Mouse (Mus musculus): Measurements from ENCODE around the gene Rpia. TPM values are rescaled to one million over a fixed set of nuclear protein-coding genes. Genes with fewer than 3 reads are reported as not detected.

Rpia gene
- polyA plus RNA-seq, 1 experiment = not detected

DNA sequence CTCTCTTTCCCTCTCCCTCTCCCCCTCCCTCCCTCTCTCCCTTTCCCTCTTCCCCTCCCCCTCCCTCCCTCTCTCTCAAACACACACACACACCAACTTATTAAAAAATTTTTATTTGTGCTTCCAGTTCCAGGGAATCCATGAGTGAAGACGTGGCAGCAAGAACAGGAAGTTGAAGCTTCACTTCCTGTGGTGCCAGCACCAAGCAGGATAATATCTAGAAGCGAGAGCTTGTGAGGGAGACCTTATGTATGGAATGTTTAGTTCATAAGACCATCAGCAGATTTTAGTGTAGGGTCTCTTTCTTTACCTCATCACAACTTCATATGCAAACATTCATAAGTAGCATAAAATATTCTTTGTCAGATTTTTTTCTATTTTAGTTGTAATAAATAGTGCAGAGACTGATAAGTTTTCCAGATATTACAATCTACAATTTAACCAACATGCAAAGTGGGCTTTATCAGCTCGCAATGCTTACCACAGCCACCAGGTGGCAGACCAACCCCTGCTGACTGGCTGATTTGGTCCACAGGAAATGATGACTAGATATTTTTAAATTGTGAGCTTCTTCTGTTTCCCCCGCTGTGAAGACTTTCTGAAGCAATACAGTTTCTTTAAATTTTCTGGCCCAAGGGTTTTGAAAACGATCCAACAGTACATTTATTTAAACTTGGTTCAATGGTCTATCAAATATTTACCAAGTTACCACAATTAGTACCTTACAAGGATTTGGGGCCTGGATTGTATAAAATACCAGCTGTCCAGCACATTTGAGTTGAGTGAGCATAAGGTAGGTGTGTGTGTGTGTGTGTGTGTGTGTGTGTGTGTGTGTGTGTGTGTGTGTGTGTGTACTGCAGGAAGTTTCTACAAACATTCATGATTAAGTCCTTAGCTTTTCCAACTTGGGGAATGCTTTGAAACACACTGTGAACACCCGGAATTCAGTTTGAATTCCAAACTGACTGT is 19.8 kb upstream of the Rpia start:
- 19% methylated on average over 6 of the region's 6 CpGs for WGBS
- Histone ChIP-seq H3K4me3 (ENCODE audit: insufficient read depth, low read depth, low read length) (no peak overlapping the region), H3K4me1 (ENCODE audit: control insufficient read depth, insufficient read depth, low read length) (no peaks in the 10 kb centered on the region), H3K27ac (ENCODE audit: insufficient read depth, low read depth, low read length) (no peak overlapping the region)
- TF ChIP-seq POLR2A (IDR thresholded peaks at IDR 0.05; ENCODE audit: insufficient read depth, low read depth, low read length) (no peak), CTCF (IDR thresholded peaks at IDR 0.05; ENCODE audit: insufficient read depth, low read depth, low read length) (peak; percentile 33; the same call in 1 of the 2 replicates)

DNA sequence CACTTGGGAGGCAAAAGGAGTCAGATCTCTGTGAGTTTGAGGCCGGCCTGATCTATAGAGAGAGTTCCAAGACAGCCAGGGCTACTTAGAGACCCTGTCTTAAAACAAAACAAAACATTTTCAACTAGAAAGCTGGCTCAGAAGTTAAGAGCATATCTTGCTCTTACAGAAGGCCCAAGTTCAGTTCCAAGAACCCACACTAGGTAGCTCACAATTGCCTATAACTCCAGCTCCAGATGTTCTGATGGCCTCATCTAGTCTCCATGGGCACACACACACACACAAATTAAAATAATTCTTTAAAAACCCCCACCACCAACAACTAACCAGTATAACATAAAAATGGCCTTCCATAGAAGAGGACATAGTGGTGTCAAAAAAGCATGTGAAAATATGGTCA is 18.5 kb upstream of the Rpia start:
- TF ChIP-seq CTCF (IDR thresholded peaks at IDR 0.05; ENCODE audit: insufficient read depth, low read depth, low read length) (no peak), POLR2A (IDR thresholded peaks at IDR 0.05; ENCODE audit: insufficient read depth, low read depth, low read length) (no peak)
- Histone ChIP-seq H3K27ac (ENCODE audit: insufficient read depth, low read depth, low read length) (no peak overlapping the region), H3K4me1 (ENCODE audit: control insufficient read depth, insufficient read depth, low read length) (no peaks in the 10 kb centered on the region), H3K4me3 (ENCODE audit: insufficient read depth, low read depth, low read length) (no peak overlapping the region)
- 83% methylated on average over 1 of the region's 1 CpGs for WGBS

DNA sequence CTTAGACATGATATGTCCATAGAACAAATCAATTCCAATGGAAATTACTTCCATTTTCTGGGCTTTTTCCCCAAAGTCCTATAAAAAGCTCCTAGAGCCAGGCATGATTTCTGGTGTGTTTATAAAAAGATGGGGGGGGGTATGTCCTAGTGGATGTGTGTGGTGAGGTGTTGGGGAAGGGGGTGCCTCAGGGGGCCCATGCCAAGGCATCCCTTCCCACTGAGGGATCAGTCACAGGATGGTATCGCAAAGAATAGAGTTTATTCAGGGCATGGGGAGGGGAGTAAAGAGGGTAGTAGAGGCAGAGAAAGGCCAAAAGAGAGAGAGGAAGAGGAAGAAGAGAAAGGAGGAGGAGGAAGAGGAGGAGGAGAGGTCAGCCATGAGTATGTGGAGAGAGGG is 14.5 kb upstream of the Rpia start:
- Histone ChIP-seq H3K27ac (ENCODE audit: insufficient read depth, low read depth, low read length) (no peak overlapping the region), H3K4me3 (ENCODE audit: insufficient read depth, low read depth, low read length) (no peak overlapping the region), H3K4me1 (ENCODE audit: control insufficient read depth, insufficient read depth, low read length) (no peaks in the 10 kb centered on the region)
- TF ChIP-seq CTCF (IDR thresholded peaks at IDR 0.05; ENCODE audit: insufficient read depth, low read depth, low read length) (no peak), POLR2A (IDR thresholded peaks at IDR 0.05; ENCODE audit: insufficient read depth, low read depth, low read length) (no peak)
- WGBS = 43% methylated on average over 1 of the region's 1 CpGs

DNA sequence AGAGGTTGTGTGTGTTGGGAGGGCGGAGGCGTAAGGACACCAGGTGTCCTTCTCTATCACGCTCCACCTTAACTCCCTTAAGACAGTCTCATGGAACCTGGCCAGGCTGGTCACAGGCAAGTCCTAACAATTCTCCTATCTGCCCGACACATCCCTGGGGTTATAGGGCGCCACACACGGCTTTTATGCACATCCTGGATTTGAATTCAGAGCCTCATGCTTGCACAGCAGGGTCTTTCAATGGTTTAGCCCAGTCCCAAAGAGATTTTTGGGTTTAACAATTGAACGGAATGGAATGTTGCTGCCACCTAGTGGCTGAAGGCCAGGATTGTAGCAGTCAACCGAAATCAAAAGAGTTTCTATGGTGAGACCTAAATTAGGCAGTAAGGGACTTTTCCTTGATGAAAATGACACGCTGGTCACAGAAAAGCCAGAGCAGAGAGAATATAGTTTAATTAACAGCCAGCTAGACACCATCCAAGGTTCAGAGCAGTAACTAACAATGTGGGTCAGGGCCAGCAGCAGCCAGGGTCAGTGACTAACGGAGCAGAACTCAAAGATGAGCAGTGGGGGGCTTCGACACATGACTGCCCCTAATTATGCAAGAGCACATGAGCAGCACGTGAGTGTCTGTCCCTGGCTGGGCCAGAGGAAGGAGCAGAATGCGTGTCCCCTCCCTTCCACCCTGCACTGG is 13.9 kb upstream of the Rpia start:
- WGBS = 11% methylated on average over 13 of the region's 13 CpGs
- Histone ChIP-seq H3K4me3 (ENCODE audit: insufficient read depth, low read depth, low read length) (no peak overlapping the region; the same call in 1 of the 2 replicates), H3K27ac (ENCODE audit: insufficient read depth, low read depth, low read length) (no peak overlapping the region), H3K4me1 (ENCODE audit: control insufficient read depth, insufficient read depth, low read length) (no peaks in the 10 kb centered on the region)
- TF ChIP-seq POLR2A (IDR thresholded peaks at IDR 0.05; ENCODE audit: insufficient read depth, low read depth, low read length) = no peak
- peak; percentile 28; the same call in 1 of the 2 replicates for TF ChIP-seq CTCF (IDR thresholded peaks at IDR 0.05; ENCODE audit: insufficient read depth, low read depth, low read length)

DNA sequence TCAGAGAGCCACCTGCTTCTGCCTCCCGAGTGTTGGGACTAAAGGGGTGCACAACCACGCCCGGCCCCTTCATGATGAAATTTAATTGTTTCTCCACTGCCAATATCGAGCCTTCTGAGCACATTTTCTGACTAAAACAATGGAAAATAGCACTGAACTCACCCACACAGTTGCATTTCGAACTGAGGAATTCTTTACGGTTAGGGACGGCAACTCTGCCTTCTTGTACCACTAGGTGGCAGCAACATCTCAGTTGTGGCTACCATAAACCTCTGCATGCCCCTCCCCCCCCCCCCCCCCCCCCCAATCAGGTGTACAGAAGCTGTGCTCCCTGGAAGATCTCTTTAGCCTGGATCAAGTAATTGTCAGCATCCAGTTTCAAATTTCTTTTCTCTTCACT is 13.2 kb upstream of the Rpia start:
- TF ChIP-seq CTCF (IDR thresholded peaks at IDR 0.05; ENCODE audit: insufficient read depth, low read depth, low read length) = no peak
- no peak for TF ChIP-seq POLR2A (IDR thresholded peaks at IDR 0.05; ENCODE audit: insufficient read depth, low read depth, low read length)

DNA sequence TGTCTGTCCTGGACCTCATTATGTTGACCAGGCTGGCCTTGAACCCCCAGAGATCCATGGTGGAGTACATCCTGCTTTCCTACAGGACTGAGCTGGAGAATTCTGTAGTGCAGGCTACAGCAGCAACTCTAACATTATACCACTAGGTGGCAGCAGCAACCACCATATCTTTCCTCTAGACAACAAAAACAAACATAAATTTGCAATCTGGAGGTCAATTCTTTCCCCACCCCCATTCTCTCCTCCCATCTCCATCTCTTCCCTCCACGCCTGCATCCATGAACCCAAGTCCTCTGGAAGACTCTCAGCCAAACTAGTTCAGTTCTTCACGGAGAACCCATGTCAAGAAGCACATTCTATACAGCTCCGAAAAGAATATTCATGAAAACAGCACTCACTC is 12.6 kb upstream of the Rpia start:
- H3K4me1 ChIP-seq (ENCODE audit: control insufficient read depth, insufficient read depth, low read length) = no peaks in the 10 kb centered on the region
- TF ChIP-seq CTCF (IDR thresholded peaks at IDR 0.05; ENCODE audit: insufficient read depth, low read depth, low read length) (no peak), POLR2A (IDR thresholded peaks at IDR 0.05; ENCODE audit: insufficient read depth, low read depth, low read length) (no peak)
- no peak overlapping the region for H3K27ac ChIP-seq (ENCODE audit: insufficient read depth, low read depth, low read length)
- WGBS = 27% methylated on average over 3 of the region's 3 CpGs
- no peak overlapping the region; the same call in 1 of the 2 replicates for H3K4me3 ChIP-seq (ENCODE audit: insufficient read depth, low read depth, low read length)

More for the DNA sequence above, 13.2 kb upstream of the Rpia start:
- H3K4me3 ChIP-seq (ENCODE audit: insufficient read depth, low read depth, low read length) = no peak overlapping the region
- H3K27ac ChIP-seq (ENCODE audit: insufficient read depth, low read depth, low read length) = no peak overlapping the region
- no peaks in the 10 kb centered on the region for H3K4me1 ChIP-seq (ENCODE audit: control insufficient read depth, insufficient read depth, low read length)
- 8% methylated on average over 7 of the region's 7 CpGs for WGBS

DNA sequence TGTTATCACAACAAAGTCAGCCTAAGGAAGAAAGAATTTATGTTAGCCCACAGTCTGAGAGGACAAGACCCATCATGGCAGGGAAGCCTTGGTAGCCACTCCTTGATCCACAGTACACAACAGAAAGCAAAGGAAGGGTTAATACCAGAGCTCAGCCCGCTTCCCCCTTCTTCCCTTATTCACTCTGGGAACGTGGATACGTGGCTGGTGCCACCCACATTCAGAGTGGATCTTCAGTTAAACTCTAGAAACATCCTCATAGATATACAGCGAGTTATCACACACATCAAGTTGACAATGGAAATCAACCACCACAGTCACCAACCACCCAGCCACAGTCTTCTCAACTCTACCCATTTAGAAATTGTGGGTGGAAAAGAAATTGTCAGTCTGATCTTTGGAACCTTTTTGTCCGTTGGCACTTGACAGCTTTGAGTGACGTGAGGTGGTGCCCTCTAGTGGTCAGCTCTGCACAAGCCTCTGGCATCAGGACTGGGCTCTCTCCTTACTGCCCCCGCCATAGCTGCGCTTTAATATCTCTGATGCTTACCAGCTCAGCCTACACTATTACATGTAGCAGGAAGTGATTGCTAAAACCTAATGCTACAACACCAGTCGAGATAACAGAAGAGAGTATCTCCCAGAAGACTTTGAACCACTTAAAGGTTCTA is 5.7 kb upstream of the Rpia start:
- no peak overlapping the region for H3K4me3 ChIP-seq (ENCODE audit: insufficient read depth, low read depth, low read length)
- H3K27ac ChIP-seq (ENCODE audit: insufficient read depth, low read depth, low read length) = no peak overlapping the region
- peaks cover 1% of the 10 kb centered on the region; the same call in 1 of the 2 replicates for H3K4me1 ChIP-seq (ENCODE audit: control insufficient read depth, insufficient read depth, low read length)
- WGBS = 19% methylated on average over 9 of the region's 9 CpGs
- TF ChIP-seq CTCF (IDR thresholded peaks at IDR 0.05; ENCODE audit: insufficient read depth, low read depth, low read length) (0 out of 2 replicates have a peak, but pooled peaks have one; percentile 36), POLR2A (IDR thresholded peaks at IDR 0.05; ENCODE audit: insufficient read depth, low read depth, low read length) (no peak)

DNA sequence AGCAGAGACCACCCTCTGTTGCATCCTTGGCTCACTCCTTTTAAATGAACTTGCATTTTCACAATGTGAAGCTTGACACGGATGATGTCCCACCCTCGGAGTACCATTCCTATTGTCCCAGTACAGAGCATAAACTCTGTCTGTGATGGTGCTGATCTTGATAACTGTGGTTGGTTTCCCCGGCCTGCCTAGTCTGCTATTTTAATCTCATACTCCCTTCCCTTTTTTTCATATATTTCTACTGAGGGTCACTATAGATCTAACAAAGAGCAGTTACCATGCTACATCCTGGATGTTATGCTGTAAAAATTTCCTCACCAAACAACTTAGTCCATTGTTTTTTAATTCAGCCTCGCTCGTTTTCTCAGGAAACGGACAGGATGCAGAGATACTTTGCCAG is 4.9 kb upstream of the Rpia start:
- no peak overlapping the region for H3K4me3 ChIP-seq (ENCODE audit: insufficient read depth, low read depth, low read length)
- no peak for TF ChIP-seq CTCF (IDR thresholded peaks at IDR 0.05; ENCODE audit: insufficient read depth, low read depth, low read length)
- TF ChIP-seq POLR2A (IDR thresholded peaks at IDR 0.05; ENCODE audit: insufficient read depth, low read depth, low read length) = no peak
- 59% methylated on average over 6 of the region's 6 CpGs for WGBS
- peaks cover 2% of the 10 kb centered on the region; the same call in 1 of the 2 replicates for H3K4me1 ChIP-seq (ENCODE audit: control insufficient read depth, insufficient read depth, low read length)
- H3K27ac ChIP-seq (ENCODE audit: insufficient read depth, low read depth, low read length) = no peak overlapping the region

Data from olfactory bulb, adult 2 months (tissue).